Mouse (Mus musculus) midbrain, embryonic 14.5 days (tissue): ENCODE measurements around the gene Cog6. TPM values are rescaled to one million over a fixed set of nuclear protein-coding genes. Genes with fewer than 3 reads are reported as not detected.

Experiments
- ATAC-seq: fragments of 200-750 bp; cut with Nextera tagmentation; 2 replicates; pipeline ENCODE4 v1.8.0; 2017; ENCODE audit warnings: moderate number of reproducible peaks, moderate library complexity; ENCODE audit not compliant: low FRiP score, low TSS enrichment
- DNase-seq: peaks from one replicate; pipeline ENCODE4 v3.0.0-alpha.2; 2015
- H3K27ac ChIP-seq: fragments of 300-500 bp; sonication (generic); replicated peaks from 2 replicates; pipeline ENCODE4 v1.5.1; 2014; ENCODE audit warnings: mild to moderate bottlenecking, low read depth, low read length, moderate library complexity
- H3K27me3 ChIP-seq: fragments of 300-500 bp; sonication (generic); 2 replicates; pipeline ENCODE4 v1.6.1; 2014; ENCODE audit warnings: low read length, control low read depth, mixed read lengths; ENCODE audit not compliant: control insufficient read depth, insufficient read depth
- H3K36me3 ChIP-seq: fragments of 300-500 bp; sonication (generic); 2 replicates; pipeline ENCODE4 v1.6.1; 2014; ENCODE audit warnings: low read length, control low read depth; ENCODE audit not compliant: control insufficient read depth, insufficient read depth
- H3K4me1 ChIP-seq: fragments of 300-500 bp; sonication (generic); 2 replicates; pipeline ENCODE4 v1.6.1; 2014; ENCODE audit warnings: mild to moderate bottlenecking, antibody characterized with exemption, low read length, control low read depth; ENCODE audit not compliant: control insufficient read depth, insufficient read depth
- H3K4me2 ChIP-seq: fragments of 300-500 bp; sonication (generic); 2 replicates; pipeline ENCODE4 v1.6.1; 2014; ENCODE audit warnings: mild to moderate bottlenecking, low read length, moderate library complexity
- H3K4me3 ChIP-seq: fragments of 300-500 bp; sonication (generic); replicated peaks from 2 replicates; pipeline ENCODE4 v1.5.1; 2014; ENCODE audit warnings: low read depth, low read length
- H3K9ac ChIP-seq: fragments of 300-500 bp; sonication (generic); replicated peaks from 2 replicates; pipeline ENCODE4 v1.6.1; 2014; ENCODE audit warnings: mild to moderate bottlenecking, low read length, moderate library complexity
- H3K9me3 ChIP-seq: fragments of 300-500 bp; sonication (generic); 2 replicates; pipeline ENCODE4 v1.6.1; 2016; ENCODE audit warnings: low read length, control low read depth, mixed read lengths; ENCODE audit not compliant: control insufficient read depth
- WGBS: fragments of 180-500 bp; shearing (Covaris S2); extraction: QIAGEN DNeasy Blood & Tissue Kit; methylation state at CpG from one replicate; pipeline ENCODE4 v1.1.7; 2014; 5-methylcytosine and 5-hydroxymethylcytosine counted together
- polyA plus RNA-seq: library from polyadenylated mRNA; unstranded; fragments of >200 nt; fragmentation: Nextera tagmentation; extraction: Ambion mirVana; gene quantifications from 2 replicates; pipeline ENCODE4 v1.2.1, GENCODE M21; 2014

The Cog6 gene
- 56.0 and 76.2 TPM in 2 replicates for polyA plus RNA-seq

DNA sequence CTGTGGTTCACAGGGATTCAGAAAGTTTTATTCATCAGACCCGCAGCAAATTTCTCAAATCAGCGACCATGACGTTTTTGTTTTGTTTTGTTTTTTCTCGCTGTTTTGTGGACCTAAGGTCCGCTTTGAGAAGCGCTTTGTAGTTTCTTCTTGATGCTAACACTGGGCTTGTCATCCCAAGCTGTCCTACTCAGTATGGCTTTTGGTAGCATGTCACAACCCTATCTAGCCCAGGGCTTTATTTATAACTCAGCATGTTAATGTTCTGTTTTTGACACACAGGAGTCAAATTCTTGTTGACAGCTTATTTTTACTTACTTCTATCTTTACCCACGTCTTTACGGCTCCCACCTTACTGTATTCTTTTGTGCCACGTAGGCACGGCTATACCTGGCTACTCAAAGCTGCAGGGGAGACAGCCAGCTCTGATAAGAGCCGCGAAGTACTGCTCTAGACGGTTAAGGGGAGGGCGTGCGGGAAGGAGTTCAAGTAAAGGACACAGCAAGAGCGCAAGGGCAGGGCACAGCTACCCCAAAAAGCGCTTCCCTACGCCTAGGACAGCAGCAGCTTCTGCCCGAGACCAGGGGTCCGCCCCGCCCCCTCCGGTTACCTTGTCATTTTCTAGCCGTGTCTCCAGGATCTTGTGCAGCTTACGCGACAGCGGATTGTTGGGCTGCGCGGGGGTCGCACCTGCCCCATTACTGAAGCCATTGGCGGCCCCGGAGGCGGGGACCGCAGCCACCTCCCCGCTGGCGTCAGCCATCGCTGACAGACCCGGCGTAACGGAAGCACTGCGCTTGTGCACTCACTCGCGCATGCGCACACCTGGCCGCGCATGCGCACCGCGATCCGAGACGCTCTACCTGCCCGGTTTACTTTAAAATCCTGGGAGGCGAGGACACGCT is at the start of gene Cog6:
Gene Cog6, minus strand, starts transcription at position 802 of the 905 bp plus-strand sequence.
- Histone ChIP-seq H3K4me2 (peak within 1 kb of the TSS; percentile 78), H3K9me3 (no peaks in the 10 kb centered on the region), H3K9ac (peak within 1 kb of the TSS; percentile 81), H3K4me3 (peak within 1 kb of the TSS; percentile 85), H3K4me1 (peaks cover 9% of the 10 kb centered on the region), H3K36me3 (peaks cover 20% of the 10 kb centered on the region), H3K27ac (peak within 1 kb of the TSS; percentile 78), H3K27me3 (no peaks in the 10 kb centered on the region)
- ATAC-seq (peak; percentile 93), DNase-seq (peak; percentile 97)
- WGBS = 6% methylated on average over 53 of the region's 53 CpGs

DNA sequence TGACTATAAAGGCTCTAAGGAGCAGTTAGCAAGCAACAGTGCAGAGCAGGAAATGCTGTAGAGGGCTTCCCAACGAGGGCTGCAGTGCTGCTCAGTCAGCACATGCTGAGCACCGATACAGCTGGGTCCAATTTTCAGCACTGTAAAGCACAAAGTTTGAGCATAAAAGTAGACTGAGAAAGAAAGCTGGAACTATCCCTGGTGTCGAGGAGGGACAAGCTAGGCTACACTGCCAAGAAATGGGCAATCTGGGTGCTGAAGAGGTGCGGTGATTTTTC is 49.0 kb upstream of the Cog6 start:
- Histone ChIP-seq H3K9me3 (no peaks in the 10 kb centered on the region), H3K4me2 (no peak overlapping the region), H3K4me3 (no peak overlapping the region), H3K9ac (no peak overlapping the region), H3K4me1 (no peaks in the 10 kb centered on the region), H3K27ac (no peak overlapping the region), H3K36me3 (no peaks in the 10 kb centered on the region), H3K27me3 (no peaks in the 10 kb centered on the region)
- ATAC-seq = no peak
- 86% methylated on average over 4 of the region's 4 CpGs for WGBS
- no peak for DNase-seq

GRCm38 (mm10) chr3:53065267-53066094 is 48.4 kb upstream of the Cog6 start:
- Histone ChIP-seq H3K4me3 (no peak overlapping the region), H3K36me3 (no peaks in the 10 kb centered on the region), H3K9me3 (no peaks in the 10 kb centered on the region), H3K27ac (no peak overlapping the region), H3K4me2 (no peak overlapping the region), H3K27me3 (no peaks in the 10 kb centered on the region), H3K4me1 (no peaks in the 10 kb centered on the region), H3K9ac (no peak overlapping the region)
- ATAC-seq (no peak), DNase-seq (no peak)
- WGBS = 87% methylated on average over 13 of the region's 13 CpGs

DNA sequence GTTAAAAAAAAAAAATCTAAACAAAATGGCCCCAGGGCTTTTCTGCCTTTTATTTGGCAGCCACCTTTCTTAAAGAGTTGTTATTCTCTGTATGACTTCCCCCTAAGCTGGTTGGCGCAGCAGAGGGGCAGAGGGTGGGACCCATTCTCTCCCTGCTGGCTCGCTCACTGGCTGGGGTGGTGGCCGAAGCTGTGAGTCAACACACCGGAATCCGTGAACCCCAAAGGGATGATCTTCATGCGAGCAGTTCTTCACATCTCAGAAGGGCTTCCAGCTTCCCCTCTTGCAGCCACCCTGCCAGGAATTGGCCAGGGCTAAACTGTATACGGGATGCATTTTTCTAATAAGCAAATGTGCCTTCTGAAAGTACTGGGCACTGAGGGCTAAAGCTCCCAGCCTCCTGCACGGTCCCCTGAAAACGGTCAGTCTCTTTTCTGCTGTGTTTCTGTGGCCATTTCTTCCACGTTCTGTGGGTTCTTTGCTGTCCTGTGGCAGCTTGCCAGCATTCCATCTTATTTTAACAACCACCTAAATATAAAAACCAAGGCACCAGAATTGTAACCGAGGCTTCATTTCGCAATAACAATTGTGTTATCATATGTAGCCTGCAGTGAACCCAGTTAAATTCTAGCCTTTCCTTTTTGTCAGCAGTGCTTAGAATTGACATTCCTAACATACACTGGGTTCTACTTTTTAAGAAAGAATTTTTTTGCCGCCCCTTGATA is 46.5 kb upstream of the Cog6 start:
- ATAC-seq (no peak), DNase-seq (no peak)
- no peak overlapping the region for H3K27ac ChIP-seq
- no peaks in the 10 kb centered on the region for H3K27me3 ChIP-seq
- 64% methylated on average over 13 of the region's 13 CpGs for WGBS
- 0 out of 2 replicates have a peak overlapping the region, but pooled peaks have one; percentile 9 for H3K9ac ChIP-seq
- H3K9me3 ChIP-seq = no peaks in the 10 kb centered on the region
- H3K4me1 ChIP-seq = no peaks in the 10 kb centered on the region
- no peaks in the 10 kb centered on the region for H3K36me3 ChIP-seq
- no peak overlapping the region for H3K4me2 ChIP-seq
- no peak overlapping the region for H3K4me3 ChIP-seq

DNA sequence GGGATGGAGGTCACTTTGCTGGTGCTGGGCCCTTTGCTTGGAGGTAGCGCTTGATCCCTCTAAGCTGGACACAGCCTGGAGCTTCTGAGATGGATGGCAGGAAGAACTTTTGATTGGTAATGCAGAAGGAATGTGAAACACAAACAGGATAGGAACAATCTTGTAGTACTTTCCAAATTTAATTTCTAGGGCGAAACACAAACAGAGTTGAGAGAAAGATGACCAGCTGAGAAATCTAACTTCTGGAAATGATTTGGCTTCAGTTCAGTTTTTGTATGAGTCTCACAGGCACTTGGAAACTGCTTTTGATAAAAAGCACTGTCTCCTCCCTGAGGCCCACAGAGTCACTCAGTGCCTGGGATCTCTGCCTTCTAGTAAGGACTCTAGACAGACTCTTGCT is 42.9 kb upstream of the Cog6 start:
- H3K4me2 ChIP-seq = no peak overlapping the region
- DNase-seq (no peak), ATAC-seq (no peak)
- H3K9me3 ChIP-seq = no peaks in the 10 kb centered on the region
- H3K27me3 ChIP-seq = no peaks in the 10 kb centered on the region
- WGBS = 87% methylated on average over 2 of the region's 2 CpGs
- no peaks in the 10 kb centered on the region for H3K4me1 ChIP-seq
- no peaks in the 10 kb centered on the region for H3K36me3 ChIP-seq
- no peak overlapping the region for H3K4me3 ChIP-seq
- H3K27ac ChIP-seq = no peak overlapping the region
- H3K9ac ChIP-seq = no peak overlapping the region

GRCm38 (mm10) chr3:53056430-53056829 is 39.4 kb upstream of the Cog6 start:
- Histone ChIP-seq H3K4me3 (no peak overlapping the region), H3K4me2 (no peak overlapping the region), H3K4me1 (no peaks in the 10 kb centered on the region), H3K27ac (no peak overlapping the region), H3K27me3 (no peaks in the 10 kb centered on the region), H3K36me3 (no peaks in the 10 kb centered on the region), H3K9ac (no peak overlapping the region), H3K9me3 (no peaks in the 10 kb centered on the region)
- ATAC-seq (no peak), DNase-seq (no peak)
- WGBS = 93% methylated on average over 10 of the region's 10 CpGs

- H3K36me3 ChIP-seq = no peaks in the 10 kb centered on the region
- 0 out of 2 replicates have a peak overlapping the region, but pooled peaks have one; percentile 11 for H3K4me2 ChIP-seq
- H3K4me1 ChIP-seq = no peaks in the 10 kb centered on the region
- DNase-seq (peak; percentile 20), ATAC-seq (no peak)
- H3K4me3 ChIP-seq = no peak overlapping the region
- no peak overlapping the region for H3K9ac ChIP-seq
- WGBS = 16% methylated on average over 8 of the region's 8 CpGs
- H3K9me3 ChIP-seq = no peaks in the 10 kb centered on the region
- H3K27me3 ChIP-seq = no peaks in the 10 kb centered on the region
- H3K27ac ChIP-seq = no peak overlapping the region
These were observed 35.3 kb upstream of the Cog6 start for GRCm38 (mm10) chr3:53052385-53052784.

DNA sequence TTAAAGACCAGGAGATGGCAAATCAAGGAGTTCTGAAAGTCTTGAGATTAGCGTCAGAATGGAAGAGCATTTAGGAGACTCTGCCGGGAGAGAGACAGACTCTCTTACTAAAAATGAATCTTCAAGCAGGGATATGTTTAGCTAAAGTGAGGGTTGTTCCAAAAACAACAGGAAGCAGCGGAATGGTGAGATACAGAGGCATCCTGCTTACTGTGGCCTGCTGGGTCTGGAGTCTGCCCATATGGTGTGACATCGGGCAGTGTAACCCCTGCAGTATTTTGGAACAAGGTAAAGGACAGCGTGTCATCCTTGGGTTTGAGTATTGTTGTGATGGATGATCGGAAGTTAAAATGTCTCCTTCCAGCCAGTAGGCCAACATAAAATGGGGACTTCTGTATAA is 29.3 kb upstream of the Cog6 start:
- ATAC-seq = no peak
- H3K4me2 ChIP-seq = no peak overlapping the region; the same call in 1 of the 2 replicates
- WGBS = 91% methylated on average over 6 of the region's 6 CpGs

More for the DNA sequence above, 29.3 kb upstream of the Cog6 start:
- Histone ChIP-seq H3K4me3 (no peak overlapping the region), H3K36me3 (no peaks in the 10 kb centered on the region), H3K4me1 (0 out of 2 replicates have a peak, but pooled peaks cover 11% of the 10 kb centered on the region), H3K9me3 (no peaks in the 10 kb centered on the region), H3K9ac (no peak overlapping the region), H3K27ac (no peak overlapping the region), H3K27me3 (no peaks in the 10 kb centered on the region)
- no peak for DNase-seq
